Mouse (Mus musculus) T-helper 2 cell (primary cell): Measurements from ENCODE around the gene Il17c.

ENCODE experiments used
- in situ Hi-C: fragments of 300-600 bp; cut with MboI, MseI; formaldehyde crosslinking; loops from one replicate; pipeline ENCODE4 v1.15.1; 2025; ENCODE audit warnings: high pct_unique_total_duplicates

Gene Il17c

GRCm38 (mm10) chr8:122421376-122422070 is at the start of gene Il17c:
Gene Il17c, plus strand, starts transcription at chr8:122422020.
- in situ Hi-C loops: no loop called here

- in situ Hi-C loops: loop anchor here (10.0 kb wide), 1 partner anchor 1659 kb away; no protein-coding TSS in a partner anchor
These were observed 46.5 kb upstream of the Il17c start for GRCm38 (mm10) chr8:122375320-122375719.

- in situ Hi-C loops: loop anchor here (10.0 kb wide), 1 partner anchor 1659 kb away; no protein-coding TSS in a partner anchor
These were observed 46.0 kb upstream of the Il17c start for GRCm38 (mm10) chr8:122375751-122376364.

GRCm38 (mm10) chr8:122376365-122377231 is 45.2 kb upstream of the Il17c start, which contains the start of gene Zc3h18:
Gene Zc3h18, plus strand, starts transcription at chr8:122376609.
- in situ Hi-C loops: loop anchor here (10.0 kb wide), 1 partner anchor 1658 kb away; no protein-coding TSS in a partner anchor

- in situ Hi-C loops: no loop called here
These were observed 38.8 kb upstream of the Il17c start for GRCm38 (mm10) chr8:122383039-122383438.

- in situ Hi-C loops: no loop called here
These were observed 32.5 kb upstream of the Il17c start for GRCm38 (mm10) chr8:122389357-122389756.

- in situ Hi-C loops: no loop called here
These were observed 31.1 kb upstream of the Il17c start for GRCm38 (mm10) chr8:122390758-122391157.

GRCm38 (mm10) chr8:122393717-122394116 is 28.1 kb upstream of the Il17c start:
- in situ Hi-C loops: no loop called here

GRCm38 (mm10) chr8:122395291-122395690 is 26.5 kb upstream of the Il17c start:
- in situ Hi-C loops: no loop called here

- in situ Hi-C loops: no loop called here
These were observed 23.6 kb upstream of the Il17c start for GRCm38 (mm10) chr8:122398186-122398585.

GRCm38 (mm10) chr8:122405146-122405805 is 16.5 kb upstream of the Il17c start:
- in situ Hi-C loops: no loop called here

- in situ Hi-C loops: no loop called here
These were observed 14.1 kb upstream of the Il17c start for GRCm38 (mm10) chr8:122407678-122408077.

GRCm38 (mm10) chr8:122414311-122414710 is 7.5 kb upstream of the Il17c start:
- in situ Hi-C loops: no loop called here

GRCm38 (mm10) chr8:122415554-122415953 is 6.3 kb upstream of the Il17c start:
- in situ Hi-C loops: no loop called here

GRCm38 (mm10) chr8:122419881-122420555 is 1.8 kb upstream of the Il17c start:
- in situ Hi-C loops: no loop called here

GRCm38 (mm10) chr8:122423217-122423616 is 1.4 kb downstream of the Il17c start:
- in situ Hi-C loops: no loop called here

- in situ Hi-C loops: no loop called here
These were observed 1.8 kb downstream of the Il17c start for GRCm38 (mm10) chr8:122423659-122424058.

- in situ Hi-C loops: no loop called here
These were observed 4.3 kb downstream of the Il17c start for GRCm38 (mm10) chr8:122426145-122426544.

GRCm38 (mm10) chr8:122427607-122428006 is 5.8 kb downstream of the Il17c start:
- in situ Hi-C loops: no loop called here

- in situ Hi-C loops: no loop called here
These were observed 6.3 kb downstream of the Il17c start for GRCm38 (mm10) chr8:122428163-122428562.

- in situ Hi-C loops: no loop called here
These were observed 8.3 kb downstream of the Il17c start for GRCm38 (mm10) chr8:122430058-122430636.
